Mouse (Mus musculus) cerebellum, postnatal 10 days (tissue): ENCODE results near the gene Slc16a10.
A peak's percentile ranks its signal among the peaks of the same experiment; 100 is the strongest.
"Not testable (repeated sequence)": the region's sequence is repeated elsewhere in the genome, so short reads cannot be mapped to it uniquely, and the experiment has no call there.

Experiments
- DNase-seq, 2 experiments: peaks; one replicate each; pipeline ENCODE4 v3.0.0; 2021; ENCODE audit warnings: mixed read lengths in 2 of 2

Slc16a10 gene

DNA sequence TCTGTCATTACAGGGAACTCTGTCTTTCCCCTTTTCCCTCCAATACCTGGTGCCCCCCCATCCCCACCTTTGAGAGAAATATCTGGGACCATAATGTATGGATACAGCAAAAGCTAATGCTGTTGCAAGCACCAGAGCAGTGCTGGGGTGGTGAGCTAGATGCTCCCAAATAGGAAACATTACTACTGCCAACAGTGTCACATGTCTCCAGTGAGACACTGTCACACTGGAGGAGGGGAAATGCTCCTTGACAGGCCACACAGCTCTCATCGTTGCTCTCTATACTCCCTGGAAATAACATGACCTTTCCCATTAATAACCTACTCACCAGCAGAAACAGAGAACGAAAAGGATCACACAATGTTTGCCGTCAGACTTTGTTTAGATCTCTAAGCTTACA is 122.6 kb downstream of the Slc16a10 start:
- DNase-seq: no peak

DNA sequence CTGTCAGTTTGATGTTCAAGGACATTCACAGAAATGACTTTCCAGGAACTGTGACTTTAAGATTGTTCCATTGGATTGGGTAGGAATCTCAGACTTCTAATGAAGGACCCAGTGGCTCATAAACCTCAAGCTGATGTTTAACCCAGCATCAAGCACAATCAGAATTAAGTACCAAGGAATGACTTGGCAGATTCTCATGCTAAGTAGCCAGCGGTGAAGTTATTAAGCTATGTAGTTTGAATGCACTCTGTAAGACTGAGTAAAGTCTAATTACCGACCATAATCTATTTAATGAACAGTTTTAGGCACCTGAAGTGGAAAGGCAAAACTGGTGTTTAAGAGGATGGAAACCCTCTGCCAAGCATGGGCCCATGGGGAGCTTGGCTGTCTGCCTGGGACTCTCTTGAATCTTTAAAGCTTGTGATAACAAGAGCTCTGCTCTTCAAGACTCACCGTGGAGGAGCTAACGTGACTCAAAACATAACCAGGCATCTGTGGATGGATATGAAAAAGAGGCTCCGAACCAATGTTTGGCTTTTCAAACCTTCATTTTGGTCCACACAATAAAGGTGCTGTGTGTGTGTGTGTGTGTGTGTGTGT is 123.7 kb downstream of the Slc16a10 start:
- peak; percentile 31 to 47 for DNase-seq

- DNase-seq: no peak
Measured at GRCm38 (mm10) chr10:40009591-40009990, 132.5 kb downstream of the Slc16a10 start.

- DNase-seq: not testable (repeated sequence)
Measured at GRCm38 (mm10) chr10:40008847-40009246, 133.2 kb downstream of the Slc16a10 start.

- peak; percentile 31 to 42 for DNase-seq
Measured at GRCm38 (mm10) chr10:40007953-40008352, 134.1 kb downstream of the Slc16a10 start.

DNA sequence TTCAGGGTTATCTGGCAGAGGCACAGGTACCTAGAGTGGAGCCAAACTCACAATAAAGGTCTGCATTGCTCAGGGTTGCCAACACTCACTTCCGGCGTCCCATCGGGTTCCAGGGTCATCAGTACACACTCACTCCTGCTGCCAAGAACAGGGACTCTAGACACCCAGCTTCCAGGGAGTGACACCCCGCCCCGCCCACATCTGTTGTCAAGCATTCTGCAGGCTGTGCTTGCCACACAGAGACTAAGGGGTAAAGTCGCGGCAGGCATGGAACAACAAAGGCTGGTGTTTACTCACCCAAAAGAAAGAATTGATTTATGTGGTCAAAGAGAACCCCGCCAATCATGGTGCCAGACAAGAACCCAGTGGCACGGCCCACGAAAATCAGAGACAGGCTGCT is 135.1 kb downstream of the Slc16a10 start:
- peak in 1 of 2 experiments; percentile 19 for DNase-seq

DNA sequence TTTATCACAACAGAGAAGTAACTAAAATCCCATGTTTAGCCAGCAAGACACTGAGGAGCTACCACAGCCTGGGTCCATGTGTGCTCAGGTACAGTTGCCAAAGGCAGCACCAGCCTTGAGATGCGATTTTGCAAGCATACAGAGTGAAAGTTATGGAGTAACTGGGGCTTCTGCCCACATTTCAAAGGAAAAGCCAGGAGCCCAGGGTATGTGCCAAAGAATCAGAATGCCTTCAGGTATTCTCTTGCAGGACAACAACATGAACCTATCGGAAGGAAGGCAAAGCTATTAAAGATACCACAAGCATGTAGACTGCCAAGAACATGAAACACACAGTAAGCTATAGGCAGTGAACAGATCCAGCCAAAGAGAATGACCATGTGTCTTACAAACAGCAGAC is 141.3 kb downstream of the Slc16a10 start:
- no peak for DNase-seq

DNA sequence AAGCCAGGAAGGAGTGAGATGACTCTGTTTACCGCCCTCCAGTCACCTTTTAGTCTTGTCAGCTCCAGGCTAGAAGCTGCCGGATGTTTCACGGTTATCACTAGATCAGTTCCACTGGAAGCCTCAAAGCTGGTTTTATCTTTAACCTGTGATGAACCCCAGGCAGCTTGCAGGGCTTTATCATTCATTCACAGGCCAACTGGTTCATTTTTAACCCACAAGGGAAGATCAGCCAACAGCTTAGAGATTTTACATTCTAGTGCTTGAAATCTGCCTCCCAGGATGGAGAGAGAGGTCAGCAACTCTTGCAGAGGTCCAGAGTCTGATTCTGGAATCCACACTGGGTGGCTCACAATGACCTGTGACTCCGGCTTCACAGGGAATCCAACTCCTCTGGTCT is 150.9 kb downstream of the Slc16a10 start:
- DNase-seq: no peak

- DNase-seq: no peak
Measured at GRCm38 (mm10) chr10:39986466-39986865, 155.6 kb downstream of the Slc16a10 start, which contains the start of gene Mfsd4b5. Mfsd4b5 (minus strand) TSS chr10:39986646.
